Mouse (Mus musculus) cerebellum, adult 2 months (tissue): ENCODE results near the gene Lbp. TPM values are rescaled to one million over a fixed set of nuclear protein-coding genes. Genes with fewer than 3 reads are reported as not detected.
A peak's percentile ranks its signal among the peaks of the same experiment; 100 is the strongest.

Experiments
- DNase-seq, 2 experiments: peaks; one replicate each; pipeline ENCODE4 v3.0.0; 2021
- H3K27ac ChIP-seq: fragments of 200-500 bp; 2 replicates; pipeline ENCODE4 v1.5.1; 2012; ENCODE audit warnings: low read length, control low read depth, inconsistent platforms; ENCODE audit not compliant: insufficient read depth
- H3K27me3 ChIP-seq: fragments of 200-500 bp; 2 replicates; pipeline ENCODE4 v1.6.1; 2012; ENCODE audit warnings: inconsistent platforms, mild to moderate bottlenecking, low read length, moderate library complexity; ENCODE audit not compliant: control insufficient read depth, insufficient read depth
- H3K4me1 ChIP-seq: fragments of 200-500 bp; 2 replicates; pipeline ENCODE4 v1.6.1; 2011; ENCODE audit warnings: low read length; ENCODE audit not compliant: control insufficient read depth, insufficient read depth
- H3K4me3 ChIP-seq: fragments of 200-500 bp; replicated peaks from 2 replicates; pipeline ENCODE3; 2011; ENCODE audit warnings: mild to moderate bottlenecking, low read depth, low read length, control low read depth; ENCODE audit not compliant: insufficient read depth
- CTCF ChIP-seq: fragments of 200-500 bp; IDR thresholded peaks from 2 replicates; pipeline ENCODE4 v1.5.1; 2011; ENCODE audit warnings: low read depth, mild to moderate bottlenecking, control low read depth, low read length, moderate library complexity, borderline replicate concordance; ENCODE audit not compliant: insufficient read depth
- POLR2A ChIP-seq: fragments of 200-500 bp; IDR thresholded peaks from 2 replicates; pipeline ENCODE4 v1.6.1; 2011; ENCODE audit warnings: low read length, control low read depth, borderline replicate concordance; ENCODE audit not compliant: insufficient read depth
- WGBS: fragments of 180-500 bp; shearing (Covaris S2); methylation state at CpG from one replicate; pipeline ENCODE4 v1.1.7; 2018; 5-methylcytosine and 5-hydroxymethylcytosine counted together
- polyA plus RNA-seq: library from polyadenylated mRNA; depleted of rRNA; stranded (reverse); fragments of >200 nt; gene quantifications from 2 replicates; pipeline ENCODE4 v1.2.3, GENCODE M21; 2012

Lbp gene
- polyA plus RNA-seq, 1 experiment, result 2.8 TPM

DNA sequence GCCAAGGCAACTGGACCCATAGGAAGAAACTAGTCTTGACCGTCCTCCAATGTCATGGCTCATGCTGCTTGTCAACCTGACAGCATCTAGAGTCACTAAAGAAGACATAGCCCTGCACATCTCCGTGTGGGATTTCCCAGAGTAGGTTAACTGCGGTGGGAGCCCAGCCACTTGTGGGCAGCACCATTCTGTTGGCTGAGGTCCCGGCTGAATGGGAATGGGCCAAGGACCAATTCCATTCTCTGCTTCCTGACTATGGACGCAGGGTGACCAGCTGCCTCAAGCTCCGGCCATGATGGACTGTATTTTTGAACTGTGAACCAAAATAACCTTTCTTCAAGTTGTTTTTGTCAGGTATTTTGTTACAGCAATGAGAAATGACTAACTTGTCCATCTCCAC, 15.3 kb downstream of the Lbp start:
- Histone ChIP-seq H3K27me3 (no peaks in the 10 kb centered on the region), H3K27ac (no peak overlapping the region), H3K4me3 (no peak overlapping the region), H3K4me1 (no peaks in the 10 kb centered on the region)
- WGBS, result 57% methylated on average over 6 of the region's 6 CpGs
- TF ChIP-seq CTCF (no peak), POLR2A (no peak)
- no peak for DNase-seq

DNA sequence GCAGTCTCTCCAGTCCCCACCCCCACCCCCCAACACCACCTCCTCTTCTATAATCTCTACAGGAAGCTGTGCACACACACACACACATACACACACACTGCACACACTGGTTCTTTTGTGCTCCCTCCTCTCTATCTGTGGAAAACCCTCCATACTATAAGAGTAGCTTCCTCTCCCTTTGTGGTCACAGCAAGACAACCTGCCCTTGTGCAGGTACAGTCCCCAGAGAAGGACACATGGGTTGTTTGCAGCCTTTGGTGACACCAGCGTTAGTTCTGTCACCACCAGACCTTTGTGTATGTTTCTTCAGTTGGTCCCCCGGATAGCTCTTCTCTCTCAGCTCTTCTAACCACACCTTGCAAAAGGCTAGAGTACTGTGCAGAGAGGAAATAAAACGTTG, 16.6 kb downstream of the Lbp start:
- no peaks in the 10 kb centered on the region for H3K4me1 ChIP-seq
- H3K27ac ChIP-seq, result no peak overlapping the region
- WGBS, result 84% methylated on average over 3 of the region's 3 CpGs
- H3K27me3 ChIP-seq, result no peaks in the 10 kb centered on the region
- no peak for TF ChIP-seq CTCF
- DNase-seq, result no peak
- H3K4me3 ChIP-seq, result no peak overlapping the region

DNA sequence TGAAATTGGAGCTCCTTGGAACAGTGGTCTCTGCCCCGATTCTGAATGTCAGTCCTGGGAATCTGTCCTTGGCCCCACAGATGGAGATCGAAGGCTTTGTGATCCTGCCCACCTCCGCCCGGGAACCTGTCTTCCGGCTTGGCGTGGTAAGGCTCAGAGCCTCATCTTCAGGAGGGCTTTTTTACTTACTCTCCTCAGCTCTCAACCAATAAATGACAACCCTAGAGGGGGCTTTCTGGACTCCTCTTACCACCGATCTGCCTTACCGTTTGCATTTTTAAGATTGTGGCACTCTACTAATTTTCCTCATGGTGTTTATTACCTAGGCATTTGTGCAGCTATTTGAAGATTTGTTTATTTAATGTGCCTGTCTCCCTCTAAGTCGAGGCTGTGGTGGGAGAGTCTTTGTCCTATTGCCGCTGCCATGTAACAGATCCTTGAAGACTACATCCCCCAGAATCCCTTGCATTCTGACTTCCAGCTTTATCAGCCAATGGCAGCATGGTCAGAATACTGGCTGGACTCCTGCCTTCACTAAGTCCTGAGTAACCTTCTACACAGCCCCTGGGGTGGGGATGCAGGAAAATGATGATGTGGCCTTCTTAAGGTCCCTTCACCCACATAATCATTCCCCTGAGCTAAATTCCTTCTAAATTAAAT, 18.4 kb downstream of the Lbp start:
- Histone ChIP-seq H3K27me3 (no peaks in the 10 kb centered on the region), H3K4me1 (no peaks in the 10 kb centered on the region), H3K4me3 (no peak overlapping the region), H3K27ac (no peak overlapping the region)
- TF ChIP-seq POLR2A, result no peak
- TF ChIP-seq CTCF, result no peak
- peak; percentile 16 to 44 for DNase-seq
- WGBS, result 63% methylated on average over 10 of the region's 10 CpGs

DNA sequence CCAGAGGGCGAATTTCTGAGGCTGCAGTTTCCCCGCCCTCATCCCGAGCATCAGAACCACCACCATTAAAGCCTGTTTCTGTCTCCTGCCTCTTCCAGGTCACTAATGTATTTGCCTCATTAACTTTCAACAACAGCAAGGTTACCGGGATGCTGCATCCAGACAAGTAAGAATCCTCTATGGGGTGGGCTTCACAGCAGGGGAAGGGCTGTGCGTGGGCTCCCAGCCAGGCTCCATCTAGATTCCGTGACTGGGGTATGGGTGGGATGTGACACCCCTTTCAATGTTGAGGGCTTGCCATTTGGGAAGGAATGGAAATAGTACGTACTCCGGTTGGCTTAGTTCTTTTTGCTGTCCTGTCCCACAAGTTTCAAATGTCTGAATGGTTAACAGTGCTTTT, 19.3 kb downstream of the Lbp start:
- 35% methylated on average over 8 of the region's 8 CpGs for WGBS
- H3K4me3 ChIP-seq, result no peak overlapping the region

DNA sequence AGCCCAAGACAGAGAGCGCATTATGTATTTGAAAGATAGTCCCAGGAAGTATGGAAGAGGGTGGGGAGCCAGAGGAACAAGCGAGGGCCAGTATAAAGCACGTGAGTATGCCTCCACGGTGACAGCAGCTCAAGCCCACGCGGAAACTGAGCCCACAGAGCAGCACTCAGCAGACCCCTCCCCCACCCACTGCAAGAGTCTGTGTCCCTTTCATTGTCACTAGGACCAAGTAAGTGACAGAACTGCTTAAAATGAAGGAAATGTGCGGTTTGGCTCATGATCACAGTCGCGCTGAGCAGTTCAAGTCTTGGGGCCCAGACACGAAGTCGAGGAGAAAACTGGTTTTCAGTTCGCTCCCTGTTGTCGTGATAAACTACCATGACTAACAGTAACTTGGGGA, 28.1 kb downstream of the Lbp start:
- no peaks in the 10 kb centered on the region for H3K27me3 ChIP-seq

More for the DNA sequence above, 19.3 kb downstream of the Lbp start:
- H3K27me3 ChIP-seq, result no peaks in the 10 kb centered on the region
- no peak overlapping the region for H3K27ac ChIP-seq
- DNase-seq, result no peak
- TF ChIP-seq CTCF (no peak), POLR2A (no peak)
- no peaks in the 10 kb centered on the region for H3K4me1 ChIP-seq

DNA sequence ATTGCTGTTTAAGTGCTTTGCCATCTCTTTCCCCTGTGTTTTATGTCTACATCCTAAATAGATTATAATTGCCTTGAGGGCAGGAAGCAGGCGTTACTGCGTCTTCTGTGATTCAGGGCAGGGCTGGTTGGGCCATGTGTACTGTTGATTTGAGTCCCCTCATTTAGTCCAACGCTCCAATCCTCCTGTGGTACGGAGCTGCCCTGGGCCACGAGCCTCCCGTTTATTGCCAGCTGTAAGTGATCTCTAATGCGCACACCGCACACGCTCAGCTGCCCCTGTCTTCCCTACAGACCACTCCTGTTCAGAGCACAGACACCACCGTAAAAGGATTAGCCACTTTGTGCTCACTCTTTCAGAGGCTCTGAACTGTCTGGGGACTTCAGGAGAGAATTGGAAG, 31.4 kb downstream of the Lbp start:
- no peak for DNase-seq
- TF ChIP-seq POLR2A (no peak), CTCF (no peak)
- no peaks in the 10 kb centered on the region for H3K27me3 ChIP-seq
- no peaks in the 10 kb centered on the region for H3K4me1 ChIP-seq
- H3K4me3 ChIP-seq, result no peak overlapping the region
- H3K27ac ChIP-seq, result no peak overlapping the region
- WGBS, result 89% methylated on average over 10 of the region's 10 CpGs

More for the DNA sequence above, 28.1 kb downstream of the Lbp start:
- Histone ChIP-seq H3K4me1 (no peaks in the 10 kb centered on the region), H3K4me3 (no peak overlapping the region), H3K27ac (no peak overlapping the region)
- no peak for TF ChIP-seq POLR2A
- TF ChIP-seq CTCF, result no peak
- DNase-seq, result no peak
- 90% methylated on average over 13 of the region's 13 CpGs for WGBS

DNA sequence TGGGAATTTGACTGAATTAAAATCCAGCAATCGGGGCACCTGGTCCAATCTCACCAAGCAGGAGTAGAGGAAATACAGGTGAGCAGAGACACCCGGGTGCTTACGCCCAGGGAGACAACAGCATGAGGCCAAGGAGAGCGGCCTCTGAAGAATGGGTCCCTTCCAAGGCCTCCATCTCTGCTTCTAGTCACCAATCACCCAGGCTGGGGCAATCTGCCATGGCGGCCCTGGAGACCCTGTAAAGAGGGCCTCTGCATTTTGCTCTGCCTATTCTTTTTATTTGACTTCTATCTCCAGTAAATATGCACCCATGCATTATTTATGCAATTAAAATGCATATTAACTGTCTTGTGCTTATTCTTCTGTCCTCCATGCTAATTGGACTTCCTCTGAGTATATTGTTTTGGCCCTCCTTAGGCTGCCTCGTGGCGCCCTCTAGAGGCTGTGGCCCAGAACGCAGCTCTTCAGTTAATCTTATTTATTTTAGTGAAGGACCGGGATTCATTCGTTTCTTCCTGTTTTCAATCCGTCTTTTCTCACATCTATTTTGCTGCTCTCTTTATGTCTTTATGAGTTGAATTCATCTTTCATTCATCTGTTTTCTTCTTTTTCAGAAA, 33.8 kb downstream of the Lbp start:
- H3K27me3 ChIP-seq, result no peaks in the 10 kb centered on the region
- no peak overlapping the region for H3K27ac ChIP-seq
- WGBS, result 25% methylated on average over 11 of the region's 11 CpGs

DNA sequence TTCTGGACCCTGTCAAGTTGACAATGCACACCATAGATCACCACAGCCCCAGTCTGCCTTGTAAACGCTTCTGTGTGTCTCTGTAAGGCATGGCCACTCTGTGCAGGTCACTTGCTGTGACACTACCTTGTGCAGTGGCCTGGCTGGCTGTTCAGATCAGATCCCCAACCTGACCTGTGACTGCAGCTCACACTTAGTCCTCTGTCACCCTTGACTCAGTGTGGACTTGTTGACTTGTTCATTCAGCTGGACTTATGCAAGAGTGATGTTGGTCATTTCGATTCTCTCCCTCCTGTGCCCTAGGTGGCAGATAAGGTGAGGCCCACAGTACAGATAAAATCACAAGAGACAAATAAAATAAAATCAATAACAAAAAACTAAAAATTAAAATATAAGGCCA, 35.0 kb downstream of the Lbp start:
- no peaks in the 10 kb centered on the region for H3K4me1 ChIP-seq
- no peaks in the 10 kb centered on the region for H3K27me3 ChIP-seq
- WGBS, result 95% methylated on average over 2 of the region's 2 CpGs
- DNase-seq, result no peak
- no peak overlapping the region for H3K4me3 ChIP-seq
- no peak for TF ChIP-seq POLR2A
- TF ChIP-seq CTCF, result no peak
- no peak overlapping the region for H3K27ac ChIP-seq

More for the DNA sequence above, 33.8 kb downstream of the Lbp start:
- DNase-seq, result peak; percentile 33 to 53
- H3K4me1 ChIP-seq, result no peaks in the 10 kb centered on the region
- no peak overlapping the region for H3K4me3 ChIP-seq
- TF ChIP-seq POLR2A, result no peak
- peak; percentile 84 for TF ChIP-seq CTCF
